Mouse (Mus musculus): ENCODE results near the gene Mindy4.

Mindy4 gene

DNA sequence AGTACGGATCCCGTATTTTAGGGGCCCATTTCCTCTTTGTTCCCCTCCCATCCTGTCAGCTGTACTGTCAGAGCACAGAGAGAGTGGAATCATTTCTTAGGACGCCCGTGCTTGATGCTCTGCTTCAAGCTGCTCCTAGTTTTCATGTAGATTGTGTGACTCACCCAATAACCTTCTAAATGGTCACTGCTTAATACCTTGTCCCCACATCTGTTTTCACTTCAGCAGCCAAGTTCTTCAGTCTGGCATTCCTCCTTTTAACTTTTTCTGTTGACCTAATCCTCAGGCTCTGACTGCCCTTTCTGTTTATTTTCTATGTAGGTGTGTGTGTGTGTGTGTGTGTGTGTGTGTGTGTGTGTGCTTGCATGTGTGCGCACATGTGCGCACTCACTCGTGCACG lies 4.6 kb downstream of the Mindy4 start:
- no peak for DNase-seq (ENCODE audit: low spot score)

- no peak for DNase-seq (ENCODE audit: low spot score)
Observed at GRCm38 (mm10) chr6:55210423-55211365, 7.5 kb downstream of the Mindy4 start.

DNA sequence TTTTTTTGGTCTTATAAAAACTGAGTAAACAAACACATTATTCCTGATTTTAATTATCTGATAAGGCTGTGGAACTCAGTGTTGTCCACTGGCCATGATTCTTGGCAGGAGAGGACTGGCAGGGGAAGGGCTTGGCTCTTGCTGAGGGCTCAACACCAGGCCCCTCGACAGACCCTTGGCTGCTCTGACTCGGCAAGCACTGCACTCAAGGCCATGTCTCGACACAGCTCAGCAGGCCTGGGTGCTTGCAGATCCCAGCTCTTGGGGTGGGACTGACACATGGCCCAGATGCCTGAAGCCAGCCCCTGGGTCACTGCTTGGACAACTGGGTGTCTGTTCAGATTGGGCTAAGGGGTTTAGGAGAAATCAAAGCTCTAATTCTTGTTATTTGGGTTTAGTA lies 11.4 kb downstream of the Mindy4 start:
- DNase-seq (ENCODE audit: low spot score): peak; percentile 67

DNA sequence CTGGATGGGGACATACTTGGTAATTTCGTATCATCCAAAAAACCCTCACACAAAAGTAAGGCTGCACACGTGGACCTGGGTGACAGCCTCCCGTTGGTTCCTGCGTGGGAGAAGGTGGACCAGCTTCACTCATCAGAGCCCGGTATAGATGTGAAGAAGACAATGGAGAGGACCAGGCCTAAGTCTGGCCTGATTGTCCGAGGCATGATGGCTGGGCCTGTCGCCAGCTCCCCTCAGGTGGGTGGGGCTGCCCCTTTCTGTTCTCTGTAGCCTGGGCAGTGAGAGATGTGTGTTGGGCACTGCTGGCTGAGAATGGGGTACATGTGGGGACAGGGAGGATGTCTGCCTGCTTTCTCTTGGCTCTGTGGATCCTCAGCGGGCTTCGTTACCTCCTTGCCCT lies 15.0 kb downstream of the Mindy4 start:
- no peak for DNase-seq (ENCODE audit: low spot score)

DNA sequence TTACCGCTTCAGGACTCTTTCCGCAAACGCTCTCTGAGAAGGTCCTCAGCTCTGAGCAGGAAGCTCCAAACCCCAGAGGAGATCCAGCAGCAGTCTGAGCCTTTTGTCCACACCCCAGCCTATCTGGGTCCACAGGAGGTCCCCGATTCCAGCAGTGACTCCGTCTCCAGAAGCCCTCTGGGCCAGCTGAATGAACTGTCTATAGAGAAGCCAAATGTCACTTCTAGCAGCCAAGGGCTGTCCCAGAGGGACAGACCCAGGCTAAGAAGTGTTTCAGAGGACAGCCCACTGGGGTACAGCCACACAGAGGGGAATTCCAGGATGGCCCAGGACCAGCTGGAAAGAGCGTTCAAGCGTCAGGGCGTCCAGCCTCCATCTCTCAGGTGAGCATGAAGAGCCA lies 20.8 kb downstream of the Mindy4 start:
- no peak for DNase-seq (ENCODE audit: low spot score)

- DNase-seq (ENCODE audit: low spot score): no peak
Observed at GRCm38 (mm10) chr6:55230048-55230447, 26.9 kb downstream of the Mindy4 start.

DNA sequence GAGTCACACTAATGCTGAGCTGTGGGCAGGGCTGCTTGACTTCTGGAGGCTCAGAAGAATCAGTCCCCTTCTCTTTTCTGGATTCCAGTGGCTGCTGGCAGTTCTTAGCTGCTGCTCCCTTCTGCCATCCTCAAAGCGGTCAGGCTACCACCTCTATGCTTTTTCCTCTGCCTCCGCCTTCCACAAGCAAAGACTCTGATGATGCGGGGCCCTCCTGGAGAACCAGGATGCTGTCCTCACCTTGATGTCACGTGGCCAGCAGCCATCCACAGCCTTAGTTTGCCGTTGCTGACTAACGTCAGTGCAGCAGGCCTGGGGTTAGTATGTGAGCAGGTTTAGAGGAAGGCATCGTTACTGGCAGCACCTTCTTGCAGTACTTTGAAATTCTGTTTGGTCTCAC lies 28.9 kb downstream of the Mindy4 start:
- DNase-seq (ENCODE audit: low spot score): no peak

DNA sequence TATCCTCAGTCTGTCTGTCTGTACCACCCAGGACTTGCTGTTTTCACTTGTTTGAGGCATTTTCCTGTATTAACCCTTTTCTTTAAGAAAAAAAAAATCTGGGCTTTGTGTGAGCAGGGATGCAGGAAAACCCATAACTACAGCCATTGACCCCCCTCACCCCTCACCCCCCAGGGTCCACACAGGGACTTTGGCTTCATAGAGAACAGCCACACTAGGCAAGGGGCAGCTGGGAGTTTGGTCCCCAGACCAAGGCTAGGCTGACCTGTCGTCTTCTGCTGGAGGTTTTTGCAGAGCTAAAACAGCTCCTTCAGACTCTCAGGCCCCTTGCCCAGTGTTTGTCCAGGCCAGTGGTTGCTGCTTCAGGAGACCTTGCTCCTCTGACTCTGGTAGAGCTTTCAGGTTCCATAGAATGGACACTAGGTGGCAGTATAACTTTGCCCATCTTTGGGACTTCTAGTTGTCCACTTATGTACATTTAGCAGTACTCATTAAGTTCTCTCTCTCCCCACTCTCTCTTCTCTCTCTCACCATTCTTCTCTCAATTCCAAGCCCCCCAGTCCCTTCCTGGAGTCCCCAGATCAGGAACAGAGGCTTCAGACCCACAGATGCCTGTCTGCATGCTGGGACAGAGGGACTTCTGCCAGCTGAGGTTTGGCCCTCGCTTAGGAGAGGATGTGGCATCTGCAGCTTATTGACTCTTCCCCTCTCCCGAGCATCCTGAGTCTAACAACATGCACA lies 29.5 kb downstream of the Mindy4 start:
- no peak for DNase-seq (ENCODE audit: low spot score)

GRCm38 (mm10) chr6:55233326-55233725 lies 30.1 kb downstream of the Mindy4 start:
- no peak for DNase-seq (ENCODE audit: low spot score)

- no peak for DNase-seq (ENCODE audit: low spot score)
Observed at GRCm38 (mm10) chr6:55234636-55235035, 31.5 kb downstream of the Mindy4 start.

GRCm38 (mm10) chr6:55235733-55236132 lies 32.5 kb downstream of the Mindy4 start:
- no peak for DNase-seq (ENCODE audit: low spot score)

DNA sequence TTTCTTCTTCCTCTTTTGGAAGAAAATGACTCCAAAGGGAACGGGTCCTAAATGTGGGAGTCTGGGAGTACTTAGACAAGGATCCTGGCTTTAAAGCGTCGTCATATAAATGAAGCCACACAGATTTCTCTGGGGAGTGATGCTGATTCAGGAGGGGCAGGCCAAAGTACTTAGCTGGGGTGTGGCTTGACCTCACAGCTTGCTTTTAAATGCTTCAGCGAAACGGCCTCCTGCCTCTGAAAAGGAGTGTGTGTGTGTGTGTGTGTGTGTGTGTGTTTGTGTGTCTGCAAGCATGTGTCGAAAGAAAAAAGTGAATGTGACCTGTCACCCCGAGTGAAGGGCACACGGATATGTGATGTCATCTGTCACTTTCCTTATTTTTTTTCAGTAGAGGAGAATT lies 36.7 kb downstream of the Mindy4 start:
- no peak for DNase-seq (ENCODE audit: low spot score)

DNA sequence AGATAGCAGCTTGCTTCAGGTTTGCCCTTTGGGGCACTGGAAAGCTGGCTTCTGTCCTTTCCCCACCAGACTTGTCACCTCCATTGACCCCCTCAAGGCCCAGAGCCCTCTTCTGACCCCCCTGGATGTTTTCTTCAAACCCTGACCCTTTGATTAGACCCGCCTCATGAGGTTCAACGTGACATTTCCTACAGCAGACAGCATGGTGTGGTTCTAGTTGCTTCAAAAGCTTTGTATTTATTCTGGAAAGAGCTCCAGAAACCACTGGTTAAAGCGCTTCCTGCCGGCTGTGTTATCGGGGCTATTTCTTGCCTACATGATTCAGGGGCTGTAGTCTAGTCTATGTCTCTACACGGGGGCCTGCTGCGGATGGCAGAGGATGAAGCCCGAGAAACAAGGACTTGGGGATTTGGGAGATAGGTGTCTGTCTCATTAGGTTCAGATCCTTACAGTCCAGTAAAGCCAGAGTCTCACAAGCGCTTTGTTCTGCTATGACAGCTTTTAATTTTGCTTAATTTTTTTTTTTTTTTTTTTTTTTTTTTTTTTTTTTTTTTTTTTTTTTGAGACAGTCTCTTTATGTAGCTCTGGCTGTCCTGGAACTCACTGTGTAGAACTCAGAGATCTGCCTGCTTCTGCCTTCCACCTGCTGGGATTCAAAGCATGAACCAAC lies 37.5 kb downstream of the Mindy4 start:
- no peak for DNase-seq (ENCODE audit: low spot score)

DNA sequence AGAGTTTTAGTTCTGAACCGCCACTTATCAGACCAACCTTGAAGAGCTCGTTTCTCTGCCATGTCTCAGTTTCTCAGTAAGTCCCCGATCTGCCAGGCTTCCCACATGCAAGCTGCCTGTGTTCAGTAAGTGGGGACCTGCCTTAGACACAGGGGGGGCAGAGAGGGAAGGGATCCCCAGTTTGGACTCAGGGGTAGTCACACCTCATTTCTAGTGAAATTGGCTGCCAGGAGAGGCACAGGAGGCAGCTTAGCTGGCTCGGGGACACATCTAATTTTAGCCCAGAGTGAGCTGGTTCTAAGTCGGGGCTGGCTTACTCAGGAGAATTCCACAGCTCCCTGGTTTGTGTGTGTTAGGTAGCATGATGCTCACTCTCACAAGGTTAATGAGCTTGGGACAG lies 38.3 kb downstream of the Mindy4 start:
- no peak for DNase-seq (ENCODE audit: low spot score)

- no peak for DNase-seq (ENCODE audit: low spot score)
Observed at GRCm38 (mm10) chr6:55245680-55246079, 42.5 kb downstream of the Mindy4 start.

DNA sequence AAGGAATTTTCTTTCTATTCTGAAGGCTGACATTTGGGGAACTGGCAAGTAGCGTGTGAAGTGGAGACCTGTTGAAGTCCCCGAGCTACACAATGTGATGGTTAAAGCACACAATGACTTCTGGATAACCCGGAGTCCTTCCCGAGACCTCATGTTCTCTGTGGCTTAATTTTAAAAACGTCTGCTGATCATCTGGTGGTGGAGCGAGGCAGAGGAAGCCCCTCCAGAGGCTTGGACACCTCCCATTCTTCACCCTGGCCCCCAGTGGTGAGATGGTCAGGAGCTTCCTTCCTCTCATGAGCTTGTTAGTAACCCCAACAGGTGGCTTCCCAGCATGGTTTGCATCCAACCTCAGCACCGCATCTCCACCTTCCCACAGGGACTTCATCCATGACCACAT lies 43.3 kb downstream of the Mindy4 start:
- DNase-seq (ENCODE audit: low spot score): no peak

GRCm38 (mm10) chr6:55246911-55247438 lies 43.8 kb downstream of the Mindy4 start:
- no peak for DNase-seq (ENCODE audit: low spot score)

GRCm38 (mm10) chr6:55249263-55249662 lies 46.1 kb downstream of the Mindy4 start:
- no peak for DNase-seq (ENCODE audit: low spot score)

- DNase-seq (ENCODE audit: low spot score): no peak
Observed at GRCm38 (mm10) chr6:55250809-55251208, 47.6 kb downstream of the Mindy4 start.

GRCm38 (mm10) chr6:55251596-55251995 lies 48.4 kb downstream of the Mindy4 start:
- no peak for DNase-seq (ENCODE audit: low spot score)

DNA sequence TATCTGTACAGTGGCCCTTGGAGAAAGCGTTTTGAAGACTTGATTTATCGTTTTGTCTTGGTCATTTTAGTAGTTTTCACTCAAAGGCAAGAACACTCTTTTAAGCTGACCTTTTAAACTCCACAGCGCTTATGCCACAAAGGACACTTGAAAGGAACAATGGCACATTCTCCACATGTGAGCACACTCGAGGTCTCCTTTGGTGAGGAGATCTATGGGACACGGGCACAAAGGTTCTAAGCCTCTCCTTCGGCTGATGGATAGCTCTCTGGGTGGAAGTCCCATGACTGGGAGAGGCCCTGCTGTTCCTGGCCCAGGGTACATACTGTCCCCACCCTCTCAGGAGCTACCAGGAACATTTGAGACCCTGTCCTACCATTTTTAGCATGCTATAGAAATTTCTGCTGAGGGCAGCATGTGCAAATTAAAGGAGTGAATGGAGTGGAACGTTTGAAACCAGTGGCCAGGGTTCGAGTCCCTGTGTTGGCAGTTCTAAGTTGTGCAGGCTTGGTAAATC lies 49.6 kb downstream of the Mindy4 start:
- no peak for DNase-seq (ENCODE audit: low spot score)

GRCm38 (mm10) chr6:55256500-55257191 lies 53.5 kb downstream of the Mindy4 start:
- DNase-seq (ENCODE audit: low spot score): no peak

All from testis, postnatal 14 days (tissue).